Mouse (Mus musculus) erythroblast, embryonic 14.5 days (primary cell): Measurements from ENCODE around the gene Rbm34. TPM values are rescaled to one million over a fixed set of nuclear protein-coding genes. Genes with fewer than 3 reads are reported as not detected.
"Not testable (repeated sequence)": the region's sequence is repeated elsewhere in the genome, so short reads cannot be mapped to it uniquely, and the experiment has no call there.

ENCODE experiments used
- H3K27me3 ChIP-seq: 2 replicates; pipeline ENCODE4 v1.6.1; 2012; ENCODE audit warnings: inconsistent platforms; ENCODE audit not compliant: control insufficient read depth
- H3K36me3 ChIP-seq: 2 replicates; pipeline ENCODE4 v1.6.1; 2012; ENCODE audit warnings: mild to moderate bottlenecking, inconsistent platforms; ENCODE audit not compliant: control insufficient read depth
- H3K4me1 ChIP-seq: 2 replicates; pipeline ENCODE4 v1.6.1; 2012; ENCODE audit warnings: inconsistent platforms; ENCODE audit not compliant: control insufficient read depth
- H3K4me3 ChIP-seq: replicated peaks from 2 replicates; pipeline ENCODE3; 2012; ENCODE audit warnings: moderate library complexity, mild to moderate bottlenecking, inconsistent platforms
- H3K9me3 ChIP-seq: 2 replicates; pipeline ENCODE4 v1.6.1; 2012; ENCODE audit warnings: low read length, inconsistent platforms, mixed read lengths; ENCODE audit not compliant: control insufficient read depth
- GATA1 ChIP-seq: IDR thresholded peaks from 2 replicates; pipeline ENCODE4 v1.6.1; 2012; ENCODE audit warnings: low read length, inconsistent platforms, mixed read lengths
- TAL1 ChIP-seq: IDR thresholded peaks from 3 replicates; pipeline ENCODE4 v1.6.1; 2012; ENCODE audit warnings: low read length, inconsistent platforms, mixed read lengths
- polyA plus RNA-seq: library from polyadenylated mRNA; stranded (reverse); fragments of >175 nt; gene quantifications from 2 replicates; pipeline ENCODE4 v1.2.3, GENCODE M21; 2012

The Rbm34 gene
- polyA plus RNA-seq: 0.36 and 0.44 TPM in 2 replicates

- peaks cover 35% of the 10 kb centered on the region for H3K4me1 ChIP-seq
- H3K36me3 ChIP-seq: peaks cover 32% of the 10 kb centered on the region
- H3K27me3 ChIP-seq: no peaks in the 10 kb centered on the region
- peak within 1 kb of the TSS; percentile 94 for H3K4me3 ChIP-seq
- no peaks in the 10 kb centered on the region for H3K9me3 ChIP-seq
- no peak for TF ChIP-seq GATA1
- TF ChIP-seq TAL1: no peak
Measured at GRCm38 (mm10) chr8:126970579-126971313, at the start of gene Rbm34. TSS of gene Rbm34 (minus strand) at chr8:126971071.

GRCm38 (mm10) chr8:127011668-127012067, 40.8 kb upstream of the Rbm34 start:
- no peaks in the 10 kb centered on the region for H3K9me3 ChIP-seq
- H3K27me3 ChIP-seq: peaks cover 2% of the 10 kb centered on the region
- H3K4me1 ChIP-seq: no peaks in the 10 kb centered on the region
- no peaks in the 10 kb centered on the region for H3K36me3 ChIP-seq
- TF ChIP-seq GATA1 (no peak), TAL1 (no peak)
- no peak overlapping the region for H3K4me3 ChIP-seq

DNA sequence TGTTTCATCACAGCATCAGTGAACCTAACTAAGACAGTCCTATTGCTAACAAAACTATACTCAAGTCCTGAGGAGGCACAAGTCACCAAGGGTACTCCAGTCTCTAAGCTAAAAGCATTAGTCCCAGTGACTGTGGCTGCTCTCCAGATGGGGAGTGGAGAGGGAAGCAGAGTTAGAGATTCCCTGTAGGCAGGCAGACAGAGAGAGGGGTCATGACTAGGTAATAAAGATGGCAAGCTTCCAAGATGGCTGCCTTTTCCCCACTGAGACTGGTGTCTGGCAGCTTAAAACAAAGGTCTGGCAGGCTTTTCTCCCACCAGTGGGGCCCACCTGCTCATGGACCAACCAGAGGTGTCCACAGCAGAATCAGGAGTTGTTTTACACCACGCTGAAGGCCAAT, 23.6 kb upstream of the Rbm34 start:
- no peaks in the 10 kb centered on the region for H3K27me3 ChIP-seq
- no peaks in the 10 kb centered on the region for H3K36me3 ChIP-seq
- H3K4me1 ChIP-seq: no peaks in the 10 kb centered on the region
- TF ChIP-seq GATA1: no peak
- TF ChIP-seq TAL1: no peak
- no peak overlapping the region for H3K4me3 ChIP-seq
- no peaks in the 10 kb centered on the region for H3K9me3 ChIP-seq

DNA sequence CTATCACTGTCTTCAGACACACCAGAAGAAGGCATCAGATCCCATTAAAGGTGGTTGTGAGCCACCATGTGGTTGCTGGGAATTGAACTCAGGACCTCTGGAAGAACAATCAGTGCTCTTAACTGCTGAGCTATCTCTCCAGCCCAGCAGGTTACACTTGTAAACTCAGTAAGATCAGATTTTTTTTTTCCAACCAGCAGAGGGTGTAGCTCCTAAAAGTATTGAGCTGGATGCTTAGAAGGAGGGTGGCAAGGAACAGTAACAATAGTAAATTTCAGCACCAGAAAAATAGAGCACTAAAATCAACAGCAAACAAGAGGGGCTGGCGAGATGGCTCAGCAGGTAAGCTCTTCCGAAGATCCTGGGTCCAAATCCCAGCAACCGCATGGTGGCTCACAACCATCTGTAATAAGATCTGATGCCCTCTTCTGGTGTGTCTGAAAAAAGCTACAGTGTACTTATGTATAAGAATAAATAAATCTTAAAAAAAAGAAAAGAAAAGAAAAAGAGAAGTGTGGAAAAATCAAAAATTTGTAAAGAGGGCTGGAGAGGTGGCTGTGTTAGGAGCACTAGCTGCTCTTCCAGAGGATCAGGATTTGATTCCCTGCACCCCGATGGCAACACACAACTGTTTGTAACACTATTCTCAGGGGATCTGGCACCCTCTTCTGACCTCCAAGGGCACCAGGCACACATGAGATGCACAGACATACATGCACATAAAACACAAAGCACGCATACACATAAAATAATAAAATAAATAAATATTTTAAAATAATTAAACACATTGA, 18.7 kb upstream of the Rbm34 start:
- Histone ChIP-seq H3K9me3 (no peaks in the 10 kb centered on the region), H3K27me3 (peaks cover 6% of the 10 kb centered on the region), H3K4me3 (no peak overlapping the region), H3K4me1 (peaks cover 4% of the 10 kb centered on the region; the same call in 1 of the 2 replicates), H3K36me3 (no peaks in the 10 kb centered on the region)
- TF ChIP-seq GATA1 (no peak), TAL1 (no peak)

- Histone ChIP-seq H3K9me3 (no peaks in the 10 kb centered on the region), H3K36me3 (no peaks in the 10 kb centered on the region), H3K4me3 (no peak overlapping the region), H3K27me3 (peaks cover 6% of the 10 kb centered on the region), H3K4me1 (peaks cover 4% of the 10 kb centered on the region; the same call in 1 of the 2 replicates)
- TF ChIP-seq GATA1 (no peak), TAL1 (no peak)
Measured at GRCm38 (mm10) chr8:126988346-126989006, 17.6 kb upstream of the Rbm34 start.

- peaks cover 6% of the 10 kb centered on the region for H3K27me3 ChIP-seq
- TF ChIP-seq GATA1: no peak
- no peak for TF ChIP-seq TAL1
- no peaks in the 10 kb centered on the region for H3K9me3 ChIP-seq
- no peaks in the 10 kb centered on the region for H3K36me3 ChIP-seq
- H3K4me1 ChIP-seq: peaks cover 4% of the 10 kb centered on the region; the same call in 1 of the 2 replicates
- no peak overlapping the region for H3K4me3 ChIP-seq
Measured at GRCm38 (mm10) chr8:126986495-126986894, 15.6 kb upstream of the Rbm34 start.

DNA sequence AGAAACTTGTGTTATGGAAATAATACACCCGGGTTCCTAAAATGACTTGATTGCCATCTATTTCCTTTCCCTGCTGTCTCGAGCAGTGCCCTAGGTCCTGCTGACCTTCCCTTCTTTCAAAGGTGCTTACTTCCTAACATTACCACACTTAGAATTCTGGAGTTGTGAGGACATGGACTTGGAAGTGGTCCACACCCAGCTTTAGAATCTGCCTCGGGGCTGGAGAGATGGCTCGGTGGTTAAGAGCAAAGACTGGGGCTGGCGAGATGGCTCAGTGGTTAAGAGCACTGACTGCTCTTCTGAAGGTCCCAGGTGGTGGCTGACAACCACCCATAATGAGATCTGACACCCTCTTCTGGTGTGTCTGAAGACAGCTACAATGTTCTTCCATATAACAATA, 9.2 kb upstream of the Rbm34 start:
- H3K4me1 ChIP-seq: no peaks in the 10 kb centered on the region; the same call in 1 of the 2 replicates
- TF ChIP-seq TAL1 (no peak), GATA1 (no peak)
- peaks cover 23% of the 10 kb centered on the region for H3K27me3 ChIP-seq
- no peak overlapping the region for H3K4me3 ChIP-seq
- H3K36me3 ChIP-seq: no peaks in the 10 kb centered on the region
- no peaks in the 10 kb centered on the region for H3K9me3 ChIP-seq

DNA sequence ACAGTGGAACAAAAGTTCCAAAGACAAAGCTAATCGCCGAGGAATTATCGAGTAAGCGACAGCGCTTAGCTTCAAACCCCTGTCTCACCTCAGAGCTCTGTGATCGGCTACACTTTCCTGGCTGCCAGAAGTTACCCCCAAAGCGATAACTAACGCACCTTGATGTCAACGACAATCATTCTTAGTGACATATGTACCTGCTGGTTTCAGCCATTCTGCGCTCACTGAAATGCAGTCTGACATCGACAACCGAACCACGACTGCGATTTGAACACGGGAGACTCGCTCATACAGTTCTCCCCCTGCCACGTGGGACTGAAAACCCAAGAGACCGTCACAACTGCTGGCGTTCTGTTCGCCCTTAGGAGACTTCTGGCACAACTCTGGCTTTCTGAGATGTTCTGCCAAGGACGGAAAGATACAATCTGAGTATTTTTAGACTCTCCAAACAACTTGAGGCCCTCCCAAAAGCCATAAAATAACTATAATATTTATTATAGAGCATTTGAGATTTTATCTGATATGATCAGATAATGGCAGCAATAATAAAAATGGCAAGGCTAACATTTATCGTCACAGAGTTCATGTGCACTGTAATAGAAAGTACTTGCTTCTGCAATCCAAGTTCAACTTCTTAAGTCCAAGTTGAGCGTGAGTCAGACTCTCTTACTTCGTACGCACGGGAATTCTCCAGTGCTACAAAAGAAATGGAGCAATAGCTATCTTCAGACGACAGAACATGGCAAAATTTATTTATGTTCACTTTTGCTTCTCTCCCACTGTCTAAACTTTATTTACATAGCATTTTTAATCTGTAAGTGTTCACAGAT, 8.4 kb upstream of the Rbm34 start:
- Histone ChIP-seq H3K36me3 (no peaks in the 10 kb centered on the region), H3K27me3 (peaks cover 23% of the 10 kb centered on the region), H3K9me3 (no peaks in the 10 kb centered on the region), H3K4me3 (no peak overlapping the region), H3K4me1 (peaks cover 2% of the 10 kb centered on the region; the same call in 1 of the 2 replicates)
- TF ChIP-seq GATA1 (no peak), TAL1 (no peak)

DNA sequence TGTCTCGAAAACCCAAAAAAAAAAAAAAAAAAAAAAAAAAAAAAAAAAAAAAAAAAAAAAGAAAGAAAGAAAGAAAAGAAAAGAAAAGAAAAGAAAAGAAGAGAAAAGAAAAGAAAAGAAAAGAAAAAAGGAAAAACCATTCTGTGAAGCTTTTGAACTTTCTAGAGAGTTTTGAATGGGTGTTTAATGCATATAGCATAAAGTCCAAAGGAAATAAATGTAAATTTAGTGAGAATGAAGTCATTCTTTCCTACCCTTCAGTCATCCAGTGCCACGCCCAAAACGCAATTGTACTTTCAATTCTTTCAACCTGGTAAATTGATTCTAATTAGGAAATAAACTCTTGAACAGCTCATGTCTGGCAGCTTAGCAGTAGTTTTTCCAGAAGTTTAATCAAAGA, 7.7 kb upstream of the Rbm34 start:
- not testable (repeated sequence) for H3K36me3 ChIP-seq, H3K4me3 ChIP-seq, H3K4me1 ChIP-seq, H3K9me3 ChIP-seq
- H3K27me3 ChIP-seq: peaks cover 23% of the 10 kb centered on the region
